8 mouse cellular contexts compared by ENCODE assay signal in genomic region chr3:141862816-141863461, GRCm38 (mm10).
DNase-seq lines count a peak whose midpoint lies in the region; ATAC-seq and TF ChIP-seq lines count a peak whose summit lies in the region.

No protein-coding gene starts in this region.

- TF ChIP-seq CTCF in thymus, adult 2 months (IDR thresholded peaks at IDR 0.05; ENCODE audit: borderline replicate concordance, control insufficient read depth, extremely low read depth, insufficient read depth, low read length, poor library complexity), result no peak
- peak; percentile 94 for TF ChIP-seq CTCF in hindbrain, postnatal 0 days (IDR thresholded peaks at IDR 0.05; ENCODE audit: low read depth)
- TF ChIP-seq CTCF in small intestine, adult 2 months (IDR thresholded peaks at IDR 0.05; ENCODE audit: extremely low read depth, insufficient read length, insufficient replicate concordance, low read depth, low read length), result peak; percentile 66; the same call in 1 of the 2 replicates

- DNase-seq in thymus, adult 2 months, result peak; percentile 2
- no peak for DNase-seq in thymus, postnatal 36 days
- DNase-seq in cerebellum, adult 11-12 months, result peak; percentile 7
- peak; percentile 84 for DNase-seq in hindbrain, postnatal 0 days (ENCODE audit: low spot score)
- peak; percentile 52 to 82 for DNase-seq in left cerebral cortex, postnatal 25 days (ENCODE audit: low spot score in 2 of 2)
- DNase-seq in midbrain, embryonic 11.5 days (ENCODE audit: low spot score, missing footprints), result peak; percentile 92

- ATAC-seq in forebrain, embryonic 15.5 days (replicated peaks), result peak; percentile 97
- peak; percentile 80 for ATAC-seq in hindbrain, postnatal 0 days
- peak; percentile 95 for ATAC-seq in midbrain, embryonic 11.5 days (ENCODE audit: low FRiP score)

- TF ChIP-seq POLR2A in thymus, adult 2 months (IDR thresholded peaks at IDR 0.05; ENCODE audit: control insufficient read depth, extremely low read depth, insufficient read depth, low read length, poor library complexity), result no peak
- TF ChIP-seq POLR2A in small intestine, adult 2 months (IDR thresholded peaks at IDR 0.05; ENCODE audit: low read depth, low read length), result no peak

- 25% methylated on average over 13 of the region's 13 CpGs for WGBS in thymus, adult 2 months
- WGBS in forebrain, embryonic 15.5 days, result 20% methylated on average over 13 of the region's 13 CpGs
- 22% methylated on average over 13 of the region's 13 CpGs for WGBS in hindbrain, postnatal 0 days
- WGBS in midbrain, embryonic 11.5 days, result 26% methylated on average over 13 of the region's 13 CpGs
- 14% methylated on average over 13 of the region's 13 CpGs for WGBS in small intestine, adult 2 months

- H3K4me3 ChIP-seq in thymus, adult 2 months (ENCODE audit: control insufficient read depth, insufficient read depth, low read length), result no peak overlapping the region
- no peak overlapping the region for H3K4me3 ChIP-seq in forebrain, embryonic 15.5 days
- no peak overlapping the region for H3K4me3 ChIP-seq in hindbrain, postnatal 0 days (ENCODE audit: low read length)
- H3K4me3 ChIP-seq in midbrain, embryonic 11.5 days (ENCODE audit: low read depth, low read length), result no peak overlapping the region
- H3K4me3 ChIP-seq in small intestine, adult 2 months (ENCODE audit: low read depth, low read length), result no peak overlapping the region

- intact Hi-C loops in left cerebral cortex, postnatal 25 days (cut with DNase I), result loop anchor here (1.0 to 10.0 kb wide), 3 partner anchors 412 to 612 kb away; no protein-coding TSS in a partner anchor

- H3K9ac ChIP-seq in forebrain, embryonic 15.5 days (replicated peaks), result no peak overlapping the region
- H3K9ac ChIP-seq in hindbrain, postnatal 0 days (replicated peaks; ENCODE audit: low read length), result no peak overlapping the region
- no peak overlapping the region for H3K9ac ChIP-seq in midbrain, embryonic 11.5 days (ENCODE audit: low read length)

- no peaks in the 10 kb centered on the region for H3K36me3 ChIP-seq in thymus, adult 2 months (ENCODE audit: control insufficient read depth, insufficient read depth, low read length)
- no peaks in the 10 kb centered on the region for H3K36me3 ChIP-seq in forebrain, embryonic 15.5 days
- H3K36me3 ChIP-seq in hindbrain, postnatal 0 days (ENCODE audit: insufficient read depth, low read length), result no peaks in the 10 kb centered on the region
- H3K36me3 ChIP-seq in midbrain, embryonic 11.5 days (ENCODE audit: control insufficient read depth, insufficient read depth, low read length), result no peaks in the 10 kb centered on the region
- no peaks in the 10 kb centered on the region for H3K36me3 ChIP-seq in small intestine, adult 2 months (ENCODE audit: control insufficient read depth, insufficient read depth, low read length)

- H3K4me2 ChIP-seq in forebrain, embryonic 15.5 days (replicated peaks), result no peak overlapping the region
- H3K4me2 ChIP-seq in hindbrain, postnatal 0 days (ENCODE audit: low read depth, low read length), result peak overlapping the region; percentile 36; the same call in 1 of the 2 replicates
- no peak overlapping the region for H3K4me2 ChIP-seq in midbrain, embryonic 11.5 days

- no peaks in the 10 kb centered on the region for H3K9me3 ChIP-seq in forebrain, embryonic 15.5 days
- H3K9me3 ChIP-seq in hindbrain, postnatal 0 days (ENCODE audit: low read length), result no peaks in the 10 kb centered on the region
- H3K9me3 ChIP-seq in midbrain, embryonic 11.5 days (ENCODE audit: control insufficient read depth, low read length), result no peaks in the 10 kb centered on the region

- H3K27ac ChIP-seq in thymus, adult 2 months (ENCODE audit: control insufficient read depth, insufficient read depth, low read length), result no peak overlapping the region
- no peak overlapping the region for H3K27ac ChIP-seq in forebrain, embryonic 15.5 days (replicated peaks)
- no peak overlapping the region for H3K27ac ChIP-seq in hindbrain, postnatal 0 days
- no peak overlapping the region for H3K27ac ChIP-seq in midbrain, embryonic 11.5 days (ENCODE audit: low read depth, low read length)
- no peak overlapping the region for H3K27ac ChIP-seq in small intestine, adult 2 months (ENCODE audit: insufficient read depth, low read depth, low read length)

- no peaks in the 10 kb centered on the region for H3K27me3 ChIP-seq in thymus, adult 2 months (ENCODE audit: control insufficient read depth, insufficient read depth, low read length)
- no peaks in the 10 kb centered on the region for H3K27me3 ChIP-seq in forebrain, embryonic 15.5 days
- no peaks in the 10 kb centered on the region for H3K27me3 ChIP-seq in hindbrain, postnatal 0 days (ENCODE audit: insufficient read depth, low read length)
- H3K27me3 ChIP-seq in midbrain, embryonic 11.5 days (ENCODE audit: control insufficient read depth, insufficient read depth, low read length), result no peaks in the 10 kb centered on the region
- no peaks in the 10 kb centered on the region for H3K27me3 ChIP-seq in small intestine, adult 2 months (ENCODE audit: control insufficient read depth, insufficient read depth, low read length)

- H3K4me1 ChIP-seq in thymus, adult 2 months (replicated peaks; ENCODE audit: control insufficient read depth, insufficient read depth, low read length), result no peaks in the 10 kb centered on the region
- H3K4me1 ChIP-seq in forebrain, embryonic 15.5 days, result no peaks in the 10 kb centered on the region
- H3K4me1 ChIP-seq in hindbrain, postnatal 0 days (ENCODE audit: insufficient read depth, low read length), result no peaks in the 10 kb centered on the region
- no peaks in the 10 kb centered on the region for H3K4me1 ChIP-seq in midbrain, embryonic 11.5 days (ENCODE audit: control insufficient read depth, insufficient read depth, low read length)
- no peaks in the 10 kb centered on the region for H3K4me1 ChIP-seq in small intestine, adult 2 months (ENCODE audit: control insufficient read depth, insufficient read depth, insufficient read length, low read length)

Comparison
In these comparisons a context has a peak if more than half of its experiments do, and no peak if none do; other contexts are left out.
1. DNase-seq: peak in thymus, adult 2 months (single experiment), cerebellum, adult 11-12 months (single experiment), hindbrain, postnatal 0 days (single experiment), left cerebral cortex, postnatal 25 days (2 of 2) and midbrain, embryonic 11.5 days (single experiment); none in thymus, postnatal 36 days (0 of 2).
2. Peak in every context shown above with its lines, with median percentiles within 50 percentile points of each other: ATAC-seq.